Mouse (Mus musculus) liver, embryonic 15.5 days (tissue): ENCODE measurements at regions not wholly inside any gene's neighbourhood (a gene's known extent, or its start where the extent isn't known, plus 50 kb on each side); places are given as distances from the start of the nearest gene placed in this dataset.

Source experiments
- ATAC-seq: fragments of 200-750 bp; cut with Nextera tagmentation; 2 replicates; pipeline ENCODE4 v1.8.0; 2017; ENCODE audit warnings: moderate number of reproducible peaks, mild to moderate bottlenecking, moderate library complexity; ENCODE audit not compliant: insufficient read depth
- H3K27ac ChIP-seq: fragments of 300-500 bp; sonication (generic); replicated peaks from 2 replicates; pipeline ENCODE4 v1.5.1; 2015; ENCODE audit warnings: mild to moderate bottlenecking, inconsistent platforms
- H3K27me3 ChIP-seq: fragments of 300-500 bp; sonication (generic); 2 replicates; pipeline ENCODE4 v1.6.1; 2015; ENCODE audit warnings: mild to moderate bottlenecking, inconsistent platforms
- H3K36me3 ChIP-seq: fragments of 300-500 bp; sonication (generic); replicated peaks from 2 replicates; pipeline ENCODE4 v1.6.1; 2015; ENCODE audit warnings: moderate library complexity, mild to moderate bottlenecking, inconsistent platforms
- H3K4me1 ChIP-seq: fragments of 300-500 bp; sonication (generic); replicated peaks from 2 replicates; pipeline ENCODE4 v1.6.1; 2015; ENCODE audit warnings: inconsistent platforms
- H3K4me2 ChIP-seq: fragments of 300-500 bp; sonication (generic); 2 replicates; pipeline ENCODE4 v1.6.1; 2015; ENCODE audit warnings: moderate library complexity, mild to moderate bottlenecking, inconsistent platforms
- H3K4me3 ChIP-seq: fragments of 300-500 bp; sonication (generic); replicated peaks from 2 replicates; pipeline ENCODE4 v1.5.1; 2015; ENCODE audit warnings: mild to moderate bottlenecking, inconsistent platforms
- H3K9ac ChIP-seq: fragments of 300-500 bp; sonication (generic); 2 replicates; pipeline ENCODE4 v1.6.1; 2015; ENCODE audit warnings: moderate library complexity, mild to moderate bottlenecking, inconsistent platforms
- H3K9me3 ChIP-seq: fragments of 300-500 bp; sonication (generic); replicated peaks from 2 replicates; pipeline ENCODE4 v1.6.1; 2016; ENCODE audit warnings: inconsistent platforms
- WGBS: fragments of 180-500 bp; shearing (Covaris S2); methylation state at CpG from one replicate; pipeline ENCODE4 v1.1.7; 2015; ENCODE audit warnings: mixed read lengths; ENCODE audit not compliant: insufficient replicate concordance; 5-methylcytosine and 5-hydroxymethylcytosine counted together

GRCm38 (mm10) chr14:99366281-99366987 lies 67.9 kb downstream of the Klf5 start:
- Histone ChIP-seq H3K9ac (no peak overlapping the region), H3K27ac (no peak overlapping the region), H3K27me3 (no peaks in the 10 kb centered on the region), H3K9me3 (no peaks in the 10 kb centered on the region), H3K36me3 (no peaks in the 10 kb centered on the region), H3K4me1 (no peaks in the 10 kb centered on the region), H3K4me3 (no peak overlapping the region), H3K4me2 (peak overlapping the region; percentile 13)
- WGBS, result 52% methylated on average over 21 of the region's 21 CpGs
- ATAC-seq, result no peak

GRCm38 (mm10) chr14:99366996-99367555 lies 68.6 kb downstream of the Klf5 start:
- no peaks in the 10 kb centered on the region for H3K27me3 ChIP-seq
- H3K4me1 ChIP-seq, result no peaks in the 10 kb centered on the region
- H3K36me3 ChIP-seq, result no peaks in the 10 kb centered on the region
- no peak overlapping the region for H3K4me2 ChIP-seq
- H3K9ac ChIP-seq, result no peak overlapping the region
- no peaks in the 10 kb centered on the region for H3K9me3 ChIP-seq
- no peak overlapping the region for H3K4me3 ChIP-seq
- 66% methylated on average over 11 of the region's 11 CpGs for WGBS
- no peak for ATAC-seq
- no peak overlapping the region for H3K27ac ChIP-seq

- H3K4me3 ChIP-seq, result no peak overlapping the region
- no peak for ATAC-seq
- no peak overlapping the region for H3K9ac ChIP-seq
- H3K4me2 ChIP-seq, result no peak overlapping the region
- H3K27me3 ChIP-seq, result no peaks in the 10 kb centered on the region
- 45% methylated on average over 5 of the region's 5 CpGs for WGBS
- no peaks in the 10 kb centered on the region for H3K9me3 ChIP-seq
- H3K36me3 ChIP-seq, result no peaks in the 10 kb centered on the region
- no peak overlapping the region for H3K27ac ChIP-seq
- H3K4me1 ChIP-seq, result no peaks in the 10 kb centered on the region
Measured at GRCm38 (mm10) chr14:99369366-99369765, 70.9 kb downstream of the Klf5 start.

- Histone ChIP-seq H3K36me3 (no peaks in the 10 kb centered on the region), H3K27me3 (no peaks in the 10 kb centered on the region), H3K4me1 (no peaks in the 10 kb centered on the region), H3K27ac (no peak overlapping the region), H3K9ac (no peak overlapping the region), H3K4me3 (no peak overlapping the region), H3K4me2 (no peak overlapping the region), H3K9me3 (no peaks in the 10 kb centered on the region)
- no peak for ATAC-seq
- WGBS, result 71% methylated on average over 4 of the region's 4 CpGs
Measured at GRCm38 (mm10) chr14:99373682-99374081, 75.2 kb downstream of the Klf5 start.

GRCm38 (mm10) chr14:99375040-99375610 lies 76.6 kb downstream of the Klf5 start:
- WGBS, result 45% methylated on average over 5 of the region's 5 CpGs
- H3K36me3 ChIP-seq, result no peaks in the 10 kb centered on the region
- H3K27ac ChIP-seq, result no peak overlapping the region
- H3K4me3 ChIP-seq, result no peak overlapping the region
- H3K9ac ChIP-seq, result no peak overlapping the region
- no peak overlapping the region for H3K4me2 ChIP-seq
- H3K4me1 ChIP-seq, result no peaks in the 10 kb centered on the region
- H3K27me3 ChIP-seq, result no peaks in the 10 kb centered on the region
- ATAC-seq, result no peak
- H3K9me3 ChIP-seq, result no peaks in the 10 kb centered on the region

- whole genome bisulfite sequencing, result 61% methylated on average over 11 of the region's 11 CpGs
- H3K9ac ChIP-seq, result no peak overlapping the region
- H3K9me3 ChIP-seq, result no peaks in the 10 kb centered on the region
- no peak overlapping the region for H3K27ac ChIP-seq
- H3K4me1 ChIP-seq, result no peaks in the 10 kb centered on the region
- H3K4me2 ChIP-seq, result no peak overlapping the region
- H3K36me3 ChIP-seq, result no peaks in the 10 kb centered on the region
- no peak overlapping the region for H3K4me3 ChIP-seq
- ATAC-seq, result no peak
- no peaks in the 10 kb centered on the region for H3K27me3 ChIP-seq
Measured at GRCm38 (mm10) chr14:99376652-99377502, 78.4 kb downstream of the Klf5 start.

GRCm38 (mm10) chr14:99381262-99382017 lies 82.9 kb downstream of the Klf5 start:
- Histone ChIP-seq H3K36me3 (no peaks in the 10 kb centered on the region), H3K9ac (no peak overlapping the region), H3K27ac (no peak overlapping the region), H3K4me3 (no peak overlapping the region), H3K9me3 (no peaks in the 10 kb centered on the region), H3K27me3 (no peaks in the 10 kb centered on the region), H3K4me1 (no peaks in the 10 kb centered on the region), H3K4me2 (no peak overlapping the region)
- WGBS, result 58% methylated on average over 10 of the region's 10 CpGs
- no peak for ATAC-seq

- Histone ChIP-seq H3K36me3 (no peaks in the 10 kb centered on the region), H3K4me3 (no peak overlapping the region), H3K27me3 (no peaks in the 10 kb centered on the region), H3K4me1 (no peaks in the 10 kb centered on the region), H3K9me3 (no peaks in the 10 kb centered on the region), H3K9ac (no peak overlapping the region), H3K27ac (no peak overlapping the region), H3K4me2 (no peak overlapping the region)
- WGBS, result 57% methylated on average over 5 of the region's 5 CpGs
- no peak for ATAC-seq
Measured at GRCm38 (mm10) chr14:99382051-99382450, 83.6 kb downstream of the Klf5 start.

- Histone ChIP-seq H3K4me2 (no peak overlapping the region), H3K9ac (no peak overlapping the region), H3K9me3 (no peaks in the 10 kb centered on the region), H3K27me3 (no peaks in the 10 kb centered on the region), H3K4me1 (no peaks in the 10 kb centered on the region), H3K4me3 (no peak overlapping the region), H3K36me3 (no peaks in the 10 kb centered on the region), H3K27ac (no peak overlapping the region)
- WGBS, result 69% methylated on average over 6 of the region's 6 CpGs
- ATAC-seq, result no peak
Measured at GRCm38 (mm10) chr14:99383170-99383569, 84.7 kb downstream of the Klf5 start.

GRCm38 (mm10) chr14:99387581-99387980 lies 89.1 kb downstream of the Klf5 start:
- 70% methylated on average over 6 of the region's 6 CpGs for WGBS
- Histone ChIP-seq H3K27ac (no peak overlapping the region), H3K4me3 (no peak overlapping the region), H3K27me3 (no peaks in the 10 kb centered on the region), H3K4me2 (no peak overlapping the region), H3K9me3 (no peaks in the 10 kb centered on the region), H3K9ac (no peak overlapping the region), H3K36me3 (no peaks in the 10 kb centered on the region), H3K4me1 (no peaks in the 10 kb centered on the region)
- ATAC-seq, result no peak
